Mouse (Mus musculus) Muller cell, postnatal 12 days (primary cell): ENCODE measurements around the gene Ccr4.

Source experiments
- DNase-seq: peaks from one replicate; pipeline ENCODE4 v3.0.0-alpha.2; 2015; ENCODE audit errors: inconsistent ontology term

Ccr4 gene

GRCm38 (mm10) chr9:114468701-114469100, 36.0 kb downstream of the Ccr4 start:
- no peak for DNase-seq

GRCm38 (mm10) chr9:114468217-114468616, 36.5 kb downstream of the Ccr4 start:
- no peak for DNase-seq

- no peak for DNase-seq
Measured at GRCm38 (mm10) chr9:114466871-114467270, 37.8 kb downstream of the Ccr4 start.

GRCm38 (mm10) chr9:114465442-114465841, 39.3 kb downstream of the Ccr4 start:
- no peak for DNase-seq

GRCm38 (mm10) chr9:114462569-114462968, 42.1 kb downstream of the Ccr4 start:
- DNase-seq, result no peak

GRCm38 (mm10) chr9:114458436-114458835, 46.3 kb downstream of the Ccr4 start:
- DNase-seq, result no peak

- no peak for DNase-seq
Measured at GRCm38 (mm10) chr9:114455420-114455819, 49.3 kb downstream of the Ccr4 start.

GRCm38 (mm10) chr9:114452418-114452817, 52.3 kb downstream of the Ccr4 start:
- DNase-seq, result no peak

GRCm38 (mm10) chr9:114451615-114452014, 53.1 kb downstream of the Ccr4 start:
- DNase-seq, result no peak

- DNase-seq, result no peak
Measured at GRCm38 (mm10) chr9:114449120-114449754, 55.5 kb downstream of the Ccr4 start.

GRCm38 (mm10) chr9:114448700-114449099, 56.0 kb downstream of the Ccr4 start:
- DNase-seq, result no peak

- DNase-seq, result no peak
Measured at GRCm38 (mm10) chr9:114446887-114447286, 57.8 kb downstream of the Ccr4 start.

GRCm38 (mm10) chr9:114443351-114443750, 61.4 kb downstream of the Ccr4 start:
- DNase-seq, result no peak

- no peak for DNase-seq
Measured at GRCm38 (mm10) chr9:114442893-114443292, 61.8 kb downstream of the Ccr4 start.

GRCm38 (mm10) chr9:114442225-114442624, 62.5 kb downstream of the Ccr4 start:
- DNase-seq, result no peak

GRCm38 (mm10) chr9:114440548-114440947, 64.2 kb downstream of the Ccr4 start:
- no peak for DNase-seq
